Mouse (Mus musculus) T-helper 1 cell (primary cell): Measurements from ENCODE around the gene Calcb.
"Not testable (repeated sequence)": the region's sequence is repeated elsewhere in the genome, so short reads cannot be mapped to it uniquely, and the experiment has no call there.

Experiments used
- in situ Hi-C: fragments of 300-600 bp; cut with MboI, MseI; formaldehyde crosslinking; loops from one replicate; pipeline ENCODE4 v1.15.1; 2025; ENCODE audit warnings: high pct_unique_total_duplicates

Gene Calcb

GRCm38 (mm10) chr7:114718300-114718699 is at the start of gene Calcb:
Calcb (plus strand) TSS chr7:114718643.
- in situ Hi-C loops, result no loop called here

GRCm38 (mm10) chr7:114671405-114671804 is 47.0 kb upstream of the Calcb start:
- in situ Hi-C loops, result no loop called here

GRCm38 (mm10) chr7:114672697-114673096 is 45.7 kb upstream of the Calcb start:
- in situ Hi-C loops, result no loop called here

GRCm38 (mm10) chr7:114692339-114692738 is 26.1 kb upstream of the Calcb start:
- in situ Hi-C loops, result no loop called here

- in situ Hi-C loops, result no loop called here
Measured at GRCm38 (mm10) chr7:114700871-114701270, 17.6 kb upstream of the Calcb start.

- in situ Hi-C loops, result no loop called here
Measured at GRCm38 (mm10) chr7:114706716-114707115, 11.7 kb upstream of the Calcb start.

GRCm38 (mm10) chr7:114707398-114707797 is 11.0 kb upstream of the Calcb start:
- in situ Hi-C loops, result no loop called here

- in situ Hi-C loops, result no loop called here
Measured at GRCm38 (mm10) chr7:114710419-114710818, 8.0 kb upstream of the Calcb start.

- in situ Hi-C loops, result no loop called here
Measured at GRCm38 (mm10) chr7:114712523-114712922, 5.9 kb upstream of the Calcb start.

- in situ Hi-C loops, result no loop called here
Measured at GRCm38 (mm10) chr7:114719381-114720131, 1.1 kb downstream of the Calcb start.

- in situ Hi-C loops, result not testable (repeated sequence)
Measured at GRCm38 (mm10) chr7:114729696-114730095, 11.3 kb downstream of the Calcb start.

- in situ Hi-C loops, result no loop called here
Measured at GRCm38 (mm10) chr7:114731175-114731574, 12.7 kb downstream of the Calcb start.

GRCm38 (mm10) chr7:114731700-114732099 is 13.3 kb downstream of the Calcb start:
- in situ Hi-C loops, result not testable (repeated sequence)

GRCm38 (mm10) chr7:114736256-114736655 is 17.8 kb downstream of the Calcb start:
- in situ Hi-C loops, result loop anchor here (5.0 kb wide), 1 partner anchor 76 kb away; no protein-coding TSS in a partner anchor

GRCm38 (mm10) chr7:114738166-114738565 is 19.7 kb downstream of the Calcb start:
- in situ Hi-C loops, result loop anchor here (5.0 kb wide), 1 partner anchor 74 kb away; no protein-coding TSS in a partner anchor

GRCm38 (mm10) chr7:114740360-114741165 is 22.1 kb downstream of the Calcb start:
- in situ Hi-C loops, result no loop called here

- in situ Hi-C loops, result no loop called here
Measured at GRCm38 (mm10) chr7:114743022-114743780, 24.8 kb downstream of the Calcb start, which contains the start of gene Insc. Insc (plus strand) TSS chr7:114743694.

- in situ Hi-C loops, result no loop called here
Measured at GRCm38 (mm10) chr7:114744639-114745245, 26.3 kb downstream of the Calcb start.

- in situ Hi-C loops, result no loop called here
Measured at GRCm38 (mm10) chr7:114745481-114746271, 27.2 kb downstream of the Calcb start.

GRCm38 (mm10) chr7:114747596-114747995 is 29.2 kb downstream of the Calcb start:
- in situ Hi-C loops, result no loop called here

- in situ Hi-C loops, result no loop called here
Measured at GRCm38 (mm10) chr7:114748239-114748638, 29.8 kb downstream of the Calcb start.
